Mouse (Mus musculus) forebrain, postnatal 0 days (tissue): Measurements from ENCODE around the gene Trp53tg5. TPM values are rescaled to one million over a fixed set of nuclear protein-coding genes. Genes with fewer than 3 reads are reported as not detected.

Source experiments
- ATAC-seq: fragments of 200-750 bp; cut with Nextera tagmentation; 2 replicates; pipeline ENCODE4 v1.8.0; 2017; ENCODE audit warnings: mild to moderate bottlenecking, moderate library complexity
- DNase-seq: peaks from one replicate; pipeline ENCODE4 v3.0.0-alpha.2; 2015
- H3K27ac ChIP-seq: fragments of 300-500 bp; sonication (generic); 2 replicates; pipeline ENCODE4 v1.5.1; 2014; ENCODE audit warnings: low read depth, mild to moderate bottlenecking, antibody characterized with exemption, low read length, moderate library complexity, mixed read lengths
- H3K27me3 ChIP-seq: fragments of 300-500 bp; sonication (generic); 2 replicates; pipeline ENCODE4 v1.6.1; 2014; ENCODE audit warnings: mild to moderate bottlenecking, low read length, mixed read lengths; ENCODE audit not compliant: insufficient read depth
- H3K36me3 ChIP-seq: fragments of 300-500 bp; sonication (generic); 2 replicates; pipeline ENCODE4 v1.6.1; 2014; ENCODE audit warnings: mild to moderate bottlenecking, moderate library complexity; ENCODE audit not compliant: insufficient read depth
- H3K4me1 ChIP-seq: fragments of 300-500 bp; sonication (generic); 2 replicates; pipeline ENCODE4 v1.6.1; 2014; ENCODE audit warnings: antibody characterized with exemption; ENCODE audit not compliant: insufficient read depth
- H3K4me2 ChIP-seq: fragments of 300-500 bp; sonication (generic); 2 replicates; pipeline ENCODE4 v1.6.1; 2014; ENCODE audit warnings: low read depth, mild to moderate bottlenecking, moderate library complexity
- H3K4me3 ChIP-seq: fragments of 300-500 bp; sonication (generic); 2 replicates; pipeline ENCODE4 v1.5.1; 2014; ENCODE audit warnings: low read depth, low read length, mixed read lengths
- H3K9ac ChIP-seq: fragments of 300-500 bp; sonication (generic); 2 replicates; pipeline ENCODE4 v1.6.1; 2014; ENCODE audit warnings: mild to moderate bottlenecking
- H3K9me3 ChIP-seq: fragments of 300-500 bp; sonication (generic); 2 replicates; pipeline ENCODE4 v1.6.1; 2016; ENCODE audit warnings: low read length
- CTCF ChIP-seq: sonication (generic); IDR thresholded peaks from 2 replicates; pipeline ENCODE4 v1.5.1; 2016; ENCODE audit warnings: antibody characterized with exemption, control low read depth, low read depth
- WGBS: fragments of 180-500 bp; shearing (Covaris S2); extraction: QIAGEN DNeasy Blood & Tissue Kit; methylation state at CpG from one replicate; pipeline ENCODE4 v1.1.7; 2014; 5-methylcytosine and 5-hydroxymethylcytosine counted together
- polyA plus RNA-seq: library from polyadenylated mRNA; unstranded; fragments of >200 nt; fragmentation: Nextera tagmentation; extraction: Ambion mirVana; gene quantifications from 2 replicates; pipeline ENCODE4 v1.2.1, GENCODE M21; 2015
- total RNA-seq: library from RNA; depleted of rRNA; stranded (reverse); fragments of >200 nt; gene quantifications from 2 replicates; pipeline ENCODE4 v1.2.3, GENCODE M21; 2014

Gene Trp53tg5
- total and polyA plus RNA-seq, 2 experiments from 2014 or later: not detected

DNA sequence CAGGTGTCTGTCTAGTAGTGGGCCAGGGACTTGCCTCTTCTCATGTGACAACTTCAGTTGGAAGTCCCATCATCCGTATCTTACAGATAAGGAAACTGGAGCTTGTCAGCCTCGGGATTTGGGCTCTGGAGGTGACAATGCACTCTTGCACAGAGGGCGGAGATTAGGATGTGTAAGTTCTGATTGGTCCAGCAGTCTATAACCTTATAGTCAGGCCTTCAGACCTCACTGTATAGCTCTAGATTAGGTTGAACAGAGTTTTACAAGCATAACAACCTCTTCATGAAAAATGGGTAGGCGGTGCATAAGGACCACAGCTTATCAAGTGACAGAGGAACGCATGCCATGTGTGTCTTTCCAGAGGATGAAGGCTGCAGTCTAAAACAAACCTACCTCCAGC, 6.7 kb downstream of the Trp53tg5 start:
- no peak for DNase-seq
- peaks cover 59% of the 10 kb centered on the region for H3K36me3 ChIP-seq
- H3K9me3 ChIP-seq: no peaks in the 10 kb centered on the region
- no peaks in the 10 kb centered on the region for H3K27me3 ChIP-seq
- no peak for TF ChIP-seq CTCF
- no peak overlapping the region for H3K4me2 ChIP-seq
- 85% methylated on average over 5 of the region's 5 CpGs for WGBS
- peaks cover 5% of the 10 kb centered on the region for H3K4me1 ChIP-seq
- H3K27ac ChIP-seq: no peak overlapping the region
- H3K4me3 ChIP-seq: no peak overlapping the region
- no peak for ATAC-seq
- no peak overlapping the region for H3K9ac ChIP-seq

DNA sequence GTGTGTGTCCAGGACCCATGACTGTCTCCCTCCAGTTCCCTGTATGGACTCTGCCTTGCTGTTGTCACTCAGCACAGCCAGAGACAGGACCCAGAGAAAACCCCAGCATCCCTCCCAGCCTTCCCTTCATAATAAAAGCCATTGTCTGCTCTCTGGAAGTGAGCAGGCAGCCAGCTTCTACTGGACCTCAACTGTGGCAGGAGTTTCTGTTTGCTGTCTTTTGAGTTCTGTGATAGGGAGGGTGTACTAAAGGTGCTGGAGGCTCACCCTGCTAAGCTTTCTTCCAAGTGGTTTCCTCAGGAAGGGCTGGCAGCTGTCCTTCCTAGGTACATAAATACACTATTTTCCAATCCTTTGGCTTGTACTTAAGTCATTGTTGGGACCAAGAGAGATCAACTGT, 8.4 kb downstream of the Trp53tg5 start:
- Histone ChIP-seq H3K27ac (no peak overlapping the region), H3K36me3 (peaks cover 55% of the 10 kb centered on the region), H3K9ac (no peak overlapping the region), H3K4me1 (peaks cover 7% of the 10 kb centered on the region), H3K4me3 (no peak overlapping the region), H3K27me3 (no peaks in the 10 kb centered on the region), H3K4me2 (no peak overlapping the region), H3K9me3 (no peaks in the 10 kb centered on the region)
- ATAC-seq (no peak), DNase-seq (no peak)
- no peak for TF ChIP-seq CTCF

GRCm38 (mm10) chr2:164460745-164461551, 12.6 kb downstream of the Trp53tg5 start, which contains the start of gene Gm20458:
Gene Gm20458 (plus strand): TSS chr2:164460967.
- Histone ChIP-seq H3K36me3 (peaks cover 23% of the 10 kb centered on the region), H3K4me3 (peak within 1 kb of the TSS; percentile 97), H3K27me3 (no peaks in the 10 kb centered on the region), H3K4me2 (peak within 1 kb of the TSS; percentile 60), H3K9me3 (no peaks in the 10 kb centered on the region), H3K27ac (peak within 1 kb of the TSS; percentile 90), H3K9ac (peak within 1 kb of the TSS; percentile 87), H3K4me1 (peaks cover 7% of the 10 kb centered on the region)
- ATAC-seq (peak; percentile 99), DNase-seq (peak; percentile 98)
- TF ChIP-seq CTCF: peak; percentile 85
- under 1% methylated on average over 79 of the region's 79 CpGs for WGBS

DNA sequence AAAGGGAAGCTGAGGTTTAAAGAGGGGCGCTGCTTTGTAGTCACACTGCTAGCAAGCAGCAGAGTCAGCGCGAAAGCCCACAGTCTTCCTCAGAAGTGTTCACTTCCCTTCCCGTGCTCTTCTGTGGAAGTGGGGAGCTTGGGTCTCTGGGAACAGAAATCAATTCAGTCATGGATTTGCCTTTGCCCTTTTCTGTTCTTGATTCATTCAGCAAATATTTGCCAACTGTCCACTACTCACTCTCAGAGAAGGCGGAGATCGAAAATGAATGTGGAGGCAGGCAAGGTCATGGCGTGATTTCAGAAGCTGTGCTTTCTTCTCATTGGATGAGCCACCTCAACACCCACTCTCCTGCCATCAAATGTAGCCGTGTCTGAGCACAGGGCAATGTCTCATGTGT, 15.0 kb downstream of the Trp53tg5 start:
- Histone ChIP-seq H3K27me3 (no peaks in the 10 kb centered on the region), H3K9me3 (no peaks in the 10 kb centered on the region), H3K4me1 (peaks cover 7% of the 10 kb centered on the region), H3K4me2 (no peak overlapping the region), H3K36me3 (peaks cover 5% of the 10 kb centered on the region; the same call in 1 of the 2 replicates), H3K9ac (no peak overlapping the region), H3K27ac (no peak overlapping the region), H3K4me3 (no peak overlapping the region)
- no peak for TF ChIP-seq CTCF
- ATAC-seq (no peak), DNase-seq (no peak)
- 87% methylated on average over 8 of the region's 8 CpGs for WGBS

DNA sequence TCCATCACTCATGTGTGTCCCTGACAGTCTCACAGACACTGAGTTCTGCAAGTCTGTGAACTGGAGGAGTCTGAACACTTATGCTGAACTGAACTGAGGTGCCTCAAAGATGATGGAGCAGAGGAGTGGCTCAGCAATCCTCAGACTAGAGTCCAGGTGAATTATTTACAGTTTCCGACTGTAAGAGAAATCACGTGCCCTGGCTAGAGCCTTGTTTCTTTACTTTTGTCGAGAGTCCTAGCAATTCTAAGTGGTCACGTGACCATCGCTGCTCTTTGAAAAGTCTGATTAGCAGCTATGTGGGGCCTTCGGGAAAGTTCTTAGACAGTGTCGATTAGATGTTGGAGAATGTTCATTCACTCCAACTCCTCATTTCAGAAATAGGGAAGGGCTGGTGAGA, 15.6 kb downstream of the Trp53tg5 start:
- TF ChIP-seq CTCF: no peak
- WGBS: 53% methylated on average over 7 of the region's 7 CpGs
- H3K4me2 ChIP-seq: no peak overlapping the region

DNA sequence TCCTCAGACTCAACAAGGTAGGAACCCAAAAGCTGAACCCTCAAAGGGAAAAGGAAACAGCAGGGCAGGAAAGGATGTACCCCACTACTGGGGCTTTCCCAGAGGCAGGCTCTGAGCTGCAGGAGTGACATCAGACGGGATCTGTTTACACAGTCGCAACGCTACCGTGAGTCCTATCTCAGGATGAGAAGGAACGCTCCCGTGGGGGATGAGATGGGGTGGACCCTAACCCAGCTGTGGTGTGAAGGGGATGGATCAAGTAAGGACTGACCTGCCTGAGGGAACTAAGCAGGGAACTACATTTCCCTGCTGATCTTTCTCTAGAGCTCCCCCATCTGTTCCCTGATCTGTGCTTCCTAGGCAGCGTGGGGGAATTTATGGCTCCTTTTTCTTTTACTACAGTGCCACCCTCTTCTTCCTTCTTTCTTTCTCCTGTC, 16.6 kb downstream of the Trp53tg5 start, which contains the start of gene Sys1:
Gene Sys1, plus strand, starts transcription at position 101 of the 437 bp plus-strand sequence.
- 3% methylated on average over 7 of the region's 7 CpGs for WGBS
- peak; percentile 43 for TF ChIP-seq CTCF
- peak within 1 kb of the TSS; percentile 45 for H3K9ac ChIP-seq
- H3K36me3 ChIP-seq: no peaks in the 10 kb centered on the region
- no peaks in the 10 kb centered on the region for H3K27me3 ChIP-seq
- peaks cover 3% of the 10 kb centered on the region for H3K4me1 ChIP-seq
- H3K4me2 ChIP-seq: peak within 1 kb of the TSS; percentile 37
- H3K9me3 ChIP-seq: no peaks in the 10 kb centered on the region
- ATAC-seq (no peak), DNase-seq (peak; percentile 34)
- peak within 1 kb of the TSS; percentile 24; the same call in 1 of the 2 replicates for H3K4me3 ChIP-seq
- no peak within 1 kb of the TSS for H3K27ac ChIP-seq

More for the DNA sequence above, 15.6 kb downstream of the Trp53tg5 start:
- H3K4me3 ChIP-seq: no peak overlapping the region
- ATAC-seq (no peak), DNase-seq (no peak)
- H3K9me3 ChIP-seq: no peaks in the 10 kb centered on the region
- H3K9ac ChIP-seq: no peak overlapping the region
- no peaks in the 10 kb centered on the region for H3K27me3 ChIP-seq
- H3K27ac ChIP-seq: no peak overlapping the region
- 0 out of 2 replicates have a peak, but pooled peaks cover 1% of the 10 kb centered on the region for H3K36me3 ChIP-seq
- peaks cover 7% of the 10 kb centered on the region for H3K4me1 ChIP-seq

DNA sequence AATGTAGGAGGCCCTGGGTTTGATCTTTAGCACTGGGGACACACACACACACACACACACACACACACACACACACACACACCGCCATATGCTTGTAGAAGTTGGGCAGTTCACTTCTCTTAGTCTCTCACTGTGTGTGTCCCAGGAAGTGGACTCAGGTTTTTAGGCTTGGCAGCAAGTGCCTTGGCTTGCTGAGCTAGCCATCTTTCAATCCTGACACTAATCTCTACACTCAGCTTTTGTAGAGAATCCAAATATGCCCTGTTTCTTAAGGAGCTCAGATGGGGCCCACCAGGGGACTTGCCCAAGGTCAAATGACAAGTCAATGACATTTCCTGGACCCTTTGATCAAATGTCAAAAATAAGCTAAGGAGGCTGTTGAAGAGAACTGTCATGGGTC, 17.1 kb downstream of the Trp53tg5 start:
- Histone ChIP-seq H3K4me3 (no peak overlapping the region), H3K4me2 (peak overlapping the region; percentile 37), H3K9me3 (no peaks in the 10 kb centered on the region), H3K36me3 (no peaks in the 10 kb centered on the region), H3K9ac (peak overlapping the region; percentile 45; the same call in 1 of the 2 replicates), H3K27ac (no peak overlapping the region), H3K27me3 (no peaks in the 10 kb centered on the region), H3K4me1 (no peaks in the 10 kb centered on the region)
- 100% methylated on average over 1 of the region's 1 CpGs for WGBS
- ATAC-seq: no peak
- no peak for DNase-seq
- TF ChIP-seq CTCF: no peak
